In genomic region chr16:93779554-93779953, GRCm38 (mm10) we compare ENCODE assay signal across 25 mouse cellular contexts.
"Had no signal": no experiment of that assay in that cellular context is flagged by ENCODE, and none has a peak within 500 bp of the region (broad histone marks: within the 10 kb centered on the region; RNA-seq: fewer than 3 reads in every experiment).

No protein-coding gene starts in this region.

- H3K9me3 ChIP-seq: heart, embryonic 10.5 days; kidney, embryonic 15.5 days; limb, embryonic 15.5 days had no signal

- H3K27me3 ChIP-seq: heart, embryonic 12.5 days; hindbrain, embryonic 12.5 days; kidney, embryonic 15.5 days; limb, embryonic 13.5 days; limb, embryonic 15.5 days had no signal

- H3K4me3 ChIP-seq: gastrocnemius, adult 2 months; heart, embryonic 10.5 days; heart, embryonic 12.5 days; hindbrain, embryonic 10.5 days; hindbrain, embryonic 12.5 days; kidney, embryonic 15.5 days; layer of hippocampus, adult 2 months; limb, embryonic 13.5 days; limb, embryonic 15.5 days had no signal

- H3K9ac ChIP-seq: heart, embryonic 12.5 days; hindbrain, embryonic 12.5 days; hindbrain, embryonic 14.5 days; kidney, embryonic 15.5 days; limb, embryonic 13.5 days; limb, embryonic 15.5 days had no signal

- H3K4me2 ChIP-seq: heart, embryonic 12.5 days; hindbrain, embryonic 12.5 days; hindbrain, embryonic 14.5 days; kidney, embryonic 15.5 days; limb, embryonic 13.5 days; limb, embryonic 15.5 days had no signal

- ATAC-seq: hindbrain, embryonic 16.5 days; inflammation-experienced regulatory T-cells, adult 6 months had no signal

- DNase-seq: gastrocnemius, adult 2 months; gastrocnemius, postnatal 10 days; gastrocnemius, postnatal 25 days; heart, adult 18-20 months; heart, postnatal 10 days; heart, postnatal 4 days; kidney, adult 11 months; kidney, adult 2 months; kidney, adult 9 months; kidney, postnatal 14 days; kidney, postnatal 36 days; layer of hippocampus, postnatal 36 days; left cerebral cortex, postnatal 4 days had no signal

- H3K4me1 ChIP-seq: hindbrain, embryonic 12.5 days had no signal

- H3K27ac ChIP-seq: gastrocnemius, adult 2 months; heart, embryonic 10.5 days; hindbrain, embryonic 10.5 days; hindbrain, embryonic 12.5 days; hindbrain, embryonic 14.5 days; kidney, embryonic 15.5 days; kidney, postnatal 0 days; layer of hippocampus, adult 2 months; limb, embryonic 13.5 days; limb, embryonic 15.5 days had no signal
